Mouse (Mus musculus) thymus, adult 2 months (tissue): ENCODE measurements around the gene Pla2g2f. TPM values are rescaled to one million over a fixed set of nuclear protein-coding genes. Genes with fewer than 3 reads are reported as not detected.

ENCODE experiments used
- DNase-seq: peaks from one replicate; pipeline ENCODE4 v3.0.0; 2021
- H3K27ac ChIP-seq: fragments of 200-500 bp; 2 replicates; pipeline ENCODE4 v1.5.1; 2012; ENCODE audit warnings: low read length, control low read depth; ENCODE audit not compliant: control insufficient read depth, insufficient read depth
- H3K27me3 ChIP-seq: fragments of 200-500 bp; 2 replicates; pipeline ENCODE4 v1.6.1; 2012; ENCODE audit warnings: mild to moderate bottlenecking, low read length, moderate library complexity, mixed read lengths; ENCODE audit not compliant: control insufficient read depth, insufficient read depth
- H3K36me3 ChIP-seq: fragments of 200-500 bp; 2 replicates; pipeline ENCODE4 v1.6.1; 2012; ENCODE audit warnings: mild to moderate bottlenecking, low read length, moderate library complexity; ENCODE audit not compliant: control insufficient read depth, insufficient read depth
- H3K4me1 ChIP-seq: fragments of 200-500 bp; replicated peaks from 2 replicates; pipeline ENCODE4 v1.6.1; 2012; ENCODE audit warnings: low read length; ENCODE audit not compliant: control insufficient read depth, insufficient read depth
- H3K4me3 ChIP-seq: fragments of 200-500 bp; 2 replicates; pipeline ENCODE4 v1.5.1; 2012; ENCODE audit warnings: mild to moderate bottlenecking, low read length, control low read depth, moderate library complexity; ENCODE audit not compliant: control insufficient read depth, insufficient read depth
- CTCF ChIP-seq: fragments of 200-500 bp; IDR thresholded peaks from 2 replicates; pipeline ENCODE4 v1.5.1; 2012; ENCODE audit warnings: mild to moderate bottlenecking, control low read depth, low read length, moderate library complexity, borderline replicate concordance; ENCODE audit not compliant: control insufficient read depth, poor library complexity, insufficient read depth; ENCODE audit errors: extremely low read depth
- POLR2A ChIP-seq: fragments of 200-500 bp; IDR thresholded peaks from 2 replicates; pipeline ENCODE4 v1.6.1; 2012; ENCODE audit warnings: mild to moderate bottlenecking, low read length, control low read depth, moderate library complexity; ENCODE audit not compliant: control insufficient read depth, poor library complexity, insufficient read depth; ENCODE audit errors: extremely low read depth
- whole genome bisulfite sequencing: fragments of 180-500 bp; shearing (Covaris S2); methylation state at CpG from one replicate; pipeline ENCODE4 v1.1.7; 2018; 5-methylcytosine and 5-hydroxymethylcytosine counted together
- polyA plus RNA-seq: library from polyadenylated mRNA; depleted of rRNA; stranded (reverse); fragments of >200 nt; gene quantifications from 2 replicates; pipeline ENCODE4 v1.2.3, GENCODE M21; 2012

Gene Pla2g2f
- polyA plus RNA-seq, 1 experiment: 3.1 TPM

DNA sequence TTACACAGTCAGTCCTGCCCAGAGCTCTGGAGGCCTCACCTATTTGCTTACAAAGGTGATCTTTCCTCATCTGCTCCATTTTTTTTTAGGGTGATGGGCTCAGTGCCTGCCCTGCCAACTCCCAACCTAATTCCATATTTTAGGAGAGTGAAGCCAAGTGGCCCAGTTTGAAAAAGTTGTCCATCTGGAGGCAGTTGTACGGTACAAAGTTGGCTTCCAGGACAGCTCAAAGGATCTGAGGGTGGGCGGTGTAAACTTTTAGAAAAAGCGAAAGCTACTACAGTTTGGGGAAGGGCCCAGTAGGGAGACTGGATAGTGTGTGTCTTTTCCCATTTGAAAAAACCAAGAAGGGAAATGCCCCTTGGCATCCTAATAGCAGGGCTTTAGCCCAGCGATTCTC, 22.6 kb downstream of the Pla2g2f start:
- TF ChIP-seq POLR2A (no peak), CTCF (no peak)
- 95% methylated on average over 4 of the region's 4 CpGs for WGBS
- no peaks in the 10 kb centered on the region for H3K27me3 ChIP-seq

DNA sequence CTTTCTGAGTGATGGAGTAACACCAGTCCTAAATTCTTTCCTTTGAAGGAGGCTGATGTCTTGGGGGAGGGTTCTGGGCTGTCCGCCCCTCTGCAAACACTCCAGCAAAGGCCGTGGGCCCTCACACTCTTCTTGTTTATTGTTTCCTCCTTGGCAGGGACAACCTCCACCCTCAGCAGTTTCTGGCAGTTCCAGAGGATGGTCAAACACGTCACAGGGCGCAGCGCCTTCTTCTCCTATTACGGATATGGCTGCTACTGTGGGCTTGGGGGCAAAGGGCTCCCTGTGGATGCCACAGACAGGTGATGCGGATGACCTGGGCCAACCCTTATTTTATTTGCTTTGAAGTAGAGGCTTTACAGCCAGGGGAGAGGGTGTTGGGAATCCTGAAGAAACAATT, 23.3 kb downstream of the Pla2g2f start:
- WGBS: 77% methylated on average over 7 of the region's 7 CpGs
- DNase-seq: no peak
- H3K4me3 ChIP-seq: no peak overlapping the region
- TF ChIP-seq POLR2A: no peak
- no peak for TF ChIP-seq CTCF
- no peak overlapping the region for H3K27ac ChIP-seq
- no peaks in the 10 kb centered on the region for H3K27me3 ChIP-seq
- H3K4me1 ChIP-seq: no peaks in the 10 kb centered on the region
- no peaks in the 10 kb centered on the region for H3K36me3 ChIP-seq

More for the DNA sequence above, 22.6 kb downstream of the Pla2g2f start:
- Histone ChIP-seq H3K27ac (no peak overlapping the region), H3K4me3 (no peak overlapping the region), H3K4me1 (no peaks in the 10 kb centered on the region), H3K36me3 (no peaks in the 10 kb centered on the region)
- DNase-seq: no peak

- TF ChIP-seq POLR2A (no peak), CTCF (no peak)
- H3K4me1 ChIP-seq: peaks cover 12% of the 10 kb centered on the region
- peaks cover 2% of the 10 kb centered on the region; the same call in 1 of the 2 replicates for H3K27me3 ChIP-seq
- H3K36me3 ChIP-seq: no peaks in the 10 kb centered on the region
- no peak overlapping the region for H3K4me3 ChIP-seq
- no peak overlapping the region for H3K27ac ChIP-seq
- WGBS: 73% methylated on average over 9 of the region's 9 CpGs
- no peak for DNase-seq
Measured at GRCm38 (mm10) chr4:138729018-138729703, 28.3 kb downstream of the Pla2g2f start.

DNA sequence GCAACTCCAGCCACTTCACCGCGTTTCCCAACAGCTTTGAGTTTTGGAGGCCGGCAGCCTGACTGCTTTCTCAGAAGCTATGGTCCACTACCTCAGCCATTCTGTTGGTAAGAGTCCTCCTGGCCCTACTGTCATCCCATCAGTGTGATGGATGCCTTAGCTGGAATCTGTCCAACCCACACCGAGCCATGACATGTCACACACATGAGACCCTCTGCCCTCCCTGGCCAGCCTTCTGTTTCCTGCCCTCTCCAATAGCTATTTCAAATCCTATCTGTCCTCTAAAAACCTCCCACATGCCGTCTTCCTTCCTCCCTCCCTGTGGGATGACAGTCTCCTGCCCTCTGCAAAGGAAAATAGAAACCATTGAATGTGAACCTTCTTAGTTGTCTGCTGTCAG, 31.7 kb downstream of the Pla2g2f start:
- Histone ChIP-seq H3K4me3 (no peak overlapping the region), H3K27me3 (peaks cover 2% of the 10 kb centered on the region; the same call in 1 of the 2 replicates), H3K36me3 (no peaks in the 10 kb centered on the region), H3K4me1 (peaks cover 20% of the 10 kb centered on the region), H3K27ac (no peak overlapping the region)
- 66% methylated on average over 5 of the region's 5 CpGs for WGBS
- DNase-seq: no peak
- TF ChIP-seq POLR2A (no peak), CTCF (no peak)

GRCm38 (mm10) chr4:138725127-138725461, 32.3 kb downstream of the Pla2g2f start:
- Histone ChIP-seq H3K4me3 (no peak overlapping the region), H3K36me3 (no peaks in the 10 kb centered on the region), H3K27me3 (peaks cover 2% of the 10 kb centered on the region; the same call in 1 of the 2 replicates), H3K4me1 (peaks cover 20% of the 10 kb centered on the region), H3K27ac (no peak overlapping the region)
- WGBS: 5% methylated on average over 13 of the region's 13 CpGs
- no peak for TF ChIP-seq POLR2A
- TF ChIP-seq CTCF: no peak
- DNase-seq: peak; percentile 85

GRCm38 (mm10) chr4:138724354-138725126, 32.9 kb downstream of the Pla2g2f start, which contains the start of gene Pla2g2c:
Gene Pla2g2c, plus strand, starts transcription at chr4:138724792.
- Histone ChIP-seq H3K4me3 (no peak within 1 kb of the TSS), H3K36me3 (no peaks in the 10 kb centered on the region), H3K4me1 (peaks cover 20% of the 10 kb centered on the region), H3K27me3 (peaks cover 2% of the 10 kb centered on the region; the same call in 1 of the 2 replicates), H3K27ac (peak within 1 kb of the TSS; percentile 26; the same call in 1 of the 2 replicates)
- 11% methylated on average over 18 of the region's 18 CpGs for WGBS
- no peak for TF ChIP-seq POLR2A
- no peak for TF ChIP-seq CTCF
- DNase-seq: no peak
